Mouse (Mus musculus): ENCODE data around the gene Hsd17b11. TPM values are rescaled to one million over a fixed set of nuclear protein-coding genes. Genes with fewer than 3 reads are reported as not detected.

The Hsd17b11 gene
- total and polyA plus RNA-seq, 2 experiments from 2014 or later, result 4.7 to 16.4 TPM

GRCm38 (mm10) chr5:104060429-104060828 is 38.7 kb upstream of the Hsd17b11 start:
- Histone ChIP-seq H3K4me2 (ENCODE audit: low read depth, low read length, poor library complexity, severe bottlenecking) (no peak overlapping the region), H3K27ac (ENCODE audit: low read depth, low read length) (no peak overlapping the region), H3K4me3 (ENCODE audit: low read depth, low read length) (no peak overlapping the region), H3K4me1 (ENCODE audit: insufficient read depth, low read length) (no peaks in the 10 kb centered on the region), H3K36me3 (ENCODE audit: insufficient read depth, low read length) (peaks cover 17% of the 10 kb centered on the region), H3K9me3 (ENCODE audit: low read length) (no peaks in the 10 kb centered on the region), H3K27me3 (ENCODE audit: insufficient read depth, low read length) (no peaks in the 10 kb centered on the region), H3K9ac (replicated peaks; ENCODE audit: low read length, poor library complexity, severe bottlenecking) (no peak overlapping the region)
- peak; percentile 47 for DNase-seq (ENCODE audit: low spot score)
- 84% methylated on average over 5 of the region's 5 CpGs for WGBS
- TF ChIP-seq CTCF (IDR thresholded peaks at IDR 0.05), result no peak
- ATAC-seq (ENCODE audit: low FRiP score), result no peak

- ATAC-seq (ENCODE audit: low FRiP score) (no peak), DNase-seq (ENCODE audit: low spot score) (no peak)
- 84% methylated on average over 9 of the region's 9 CpGs for whole genome bisulfite sequencing
- no peak for TF ChIP-seq CTCF (IDR thresholded peaks at IDR 0.05)
- no peak overlapping the region for H3K27ac ChIP-seq (ENCODE audit: low read depth, low read length)
- no peak overlapping the region for H3K4me3 ChIP-seq (ENCODE audit: low read depth, low read length)
- no peak overlapping the region for H3K9ac ChIP-seq (replicated peaks; ENCODE audit: low read length, poor library complexity, severe bottlenecking)
- no peaks in the 10 kb centered on the region for H3K9me3 ChIP-seq (ENCODE audit: low read length)
- H3K4me2 ChIP-seq (ENCODE audit: low read depth, low read length, poor library complexity, severe bottlenecking), result no peak overlapping the region
- H3K4me1 ChIP-seq (ENCODE audit: insufficient read depth, low read length), result no peaks in the 10 kb centered on the region
- H3K36me3 ChIP-seq (ENCODE audit: insufficient read depth, low read length), result peaks cover 14% of the 10 kb centered on the region
- no peaks in the 10 kb centered on the region for H3K27me3 ChIP-seq (ENCODE audit: insufficient read depth, low read length)
These were observed 37.9 kb upstream of the Hsd17b11 start for GRCm38 (mm10) chr5:104059628-104060027.

GRCm38 (mm10) chr5:104058021-104058420 is 36.3 kb upstream of the Hsd17b11 start:
- ATAC-seq (ENCODE audit: low FRiP score) (no peak), DNase-seq (ENCODE audit: low spot score) (no peak)
- H3K9me3 ChIP-seq (ENCODE audit: low read length), result no peaks in the 10 kb centered on the region
- H3K4me1 ChIP-seq (ENCODE audit: insufficient read depth, low read length), result no peaks in the 10 kb centered on the region
- H3K27ac ChIP-seq (ENCODE audit: low read depth, low read length), result no peak overlapping the region
- H3K27me3 ChIP-seq (ENCODE audit: insufficient read depth, low read length), result no peaks in the 10 kb centered on the region
- H3K36me3 ChIP-seq (ENCODE audit: insufficient read depth, low read length), result peaks cover 14% of the 10 kb centered on the region
- H3K4me3 ChIP-seq (ENCODE audit: low read depth, low read length), result no peak overlapping the region
- no peak overlapping the region for H3K9ac ChIP-seq (replicated peaks; ENCODE audit: low read length, poor library complexity, severe bottlenecking)
- TF ChIP-seq CTCF (IDR thresholded peaks at IDR 0.05), result peak; percentile 62
- H3K4me2 ChIP-seq (ENCODE audit: low read depth, low read length, poor library complexity, severe bottlenecking), result no peak overlapping the region
- 66% methylated on average over 15 of the region's 15 CpGs for WGBS

GRCm38 (mm10) chr5:104056295-104056694 is 34.6 kb upstream of the Hsd17b11 start:
- DNase-seq (ENCODE audit: low spot score) (no peak), ATAC-seq (ENCODE audit: low FRiP score) (no peak)
- H3K4me2 ChIP-seq (ENCODE audit: low read depth, low read length, poor library complexity, severe bottlenecking), result no peak overlapping the region
- 88% methylated on average over 7 of the region's 7 CpGs for WGBS
- H3K27me3 ChIP-seq (ENCODE audit: insufficient read depth, low read length), result no peaks in the 10 kb centered on the region
- no peak overlapping the region for H3K27ac ChIP-seq (ENCODE audit: low read depth, low read length)
- H3K4me1 ChIP-seq (ENCODE audit: insufficient read depth, low read length), result no peaks in the 10 kb centered on the region
- no peak overlapping the region for H3K4me3 ChIP-seq (ENCODE audit: low read depth, low read length)
- H3K36me3 ChIP-seq (ENCODE audit: insufficient read depth, low read length), result peaks cover 16% of the 10 kb centered on the region
- H3K9ac ChIP-seq (replicated peaks; ENCODE audit: low read length, poor library complexity, severe bottlenecking), result no peak overlapping the region
- no peaks in the 10 kb centered on the region for H3K9me3 ChIP-seq (ENCODE audit: low read length)
- TF ChIP-seq CTCF (IDR thresholded peaks at IDR 0.05), result no peak

GRCm38 (mm10) chr5:104055816-104056215 is 34.1 kb upstream of the Hsd17b11 start:
- no peaks in the 10 kb centered on the region for H3K4me1 ChIP-seq (ENCODE audit: insufficient read depth, low read length)
- H3K9me3 ChIP-seq (ENCODE audit: low read length), result no peaks in the 10 kb centered on the region
- TF ChIP-seq CTCF (IDR thresholded peaks at IDR 0.05), result no peak
- peaks cover 21% of the 10 kb centered on the region for H3K36me3 ChIP-seq (ENCODE audit: insufficient read depth, low read length)
- H3K27ac ChIP-seq (ENCODE audit: low read depth, low read length), result no peak overlapping the region
- DNase-seq (ENCODE audit: low spot score) (no peak), ATAC-seq (ENCODE audit: low FRiP score) (no peak)
- no peak overlapping the region for H3K4me3 ChIP-seq (ENCODE audit: low read depth, low read length)
- H3K9ac ChIP-seq (replicated peaks; ENCODE audit: low read length, poor library complexity, severe bottlenecking), result no peak overlapping the region
- H3K27me3 ChIP-seq (ENCODE audit: insufficient read depth, low read length), result no peaks in the 10 kb centered on the region
- H3K4me2 ChIP-seq (ENCODE audit: low read depth, low read length, poor library complexity, severe bottlenecking), result no peak overlapping the region
- 94% methylated on average over 4 of the region's 4 CpGs for WGBS

- H3K4me1 ChIP-seq (ENCODE audit: insufficient read depth, low read length), result no peaks in the 10 kb centered on the region
- no peak overlapping the region for H3K4me2 ChIP-seq (ENCODE audit: low read depth, low read length, poor library complexity, severe bottlenecking)
- H3K9me3 ChIP-seq (ENCODE audit: low read length), result no peaks in the 10 kb centered on the region
- ATAC-seq (ENCODE audit: low FRiP score) (no peak), DNase-seq (ENCODE audit: low spot score) (no peak)
- 96% methylated on average over 4 of the region's 4 CpGs for WGBS
- no peak overlapping the region for H3K27ac ChIP-seq (ENCODE audit: low read depth, low read length)
- no peak for TF ChIP-seq CTCF (IDR thresholded peaks at IDR 0.05)
- H3K4me3 ChIP-seq (ENCODE audit: low read depth, low read length), result no peak overlapping the region
- H3K36me3 ChIP-seq (ENCODE audit: insufficient read depth, low read length), result peaks cover 16% of the 10 kb centered on the region
- no peaks in the 10 kb centered on the region for H3K27me3 ChIP-seq (ENCODE audit: insufficient read depth, low read length)
- H3K9ac ChIP-seq (replicated peaks; ENCODE audit: low read length, poor library complexity, severe bottlenecking), result no peak overlapping the region
These were observed 33.2 kb upstream of the Hsd17b11 start for GRCm38 (mm10) chr5:104054938-104055337.
